Mouse (Mus musculus): ENCODE data around the gene Psmd11. TPM values are rescaled to one million over a fixed set of nuclear protein-coding genes. Genes with fewer than 3 reads are reported as not detected.

Gene Psmd11
- total RNA-seq, 2 experiments from 2014 or later, result 137 to 153 TPM

- ATAC-seq (replicated peaks; ENCODE audit: low FRiP score, low TSS enrichment, poor library complexity, severe bottlenecking), result no peak
Measured at GRCm38 (mm10) chr11:80478694-80479412, 50.4 kb downstream of the Psmd11 start.

DNA sequence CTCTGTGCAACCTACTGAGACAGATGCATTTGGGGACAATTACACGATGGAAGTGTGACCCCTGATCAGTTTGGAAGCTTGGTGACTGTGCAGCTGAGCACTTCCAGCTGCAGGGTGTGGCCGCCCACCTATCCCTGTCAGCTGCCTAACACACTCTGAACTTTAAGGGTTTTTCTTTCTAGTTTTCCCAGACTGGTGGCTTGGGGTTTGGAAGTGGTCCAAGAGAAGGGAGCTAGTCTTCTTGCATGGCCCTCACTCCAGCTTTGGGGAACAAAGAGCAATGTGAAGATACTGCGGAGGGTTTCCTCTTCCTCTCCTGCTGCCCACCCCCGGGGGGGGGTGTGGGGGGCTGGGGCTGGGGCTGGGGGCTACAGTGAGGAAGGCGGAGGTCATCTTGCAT lies 51.0 kb downstream of the Psmd11 start:
- no peak for ATAC-seq (replicated peaks; ENCODE audit: low FRiP score, low TSS enrichment, poor library complexity, severe bottlenecking)

DNA sequence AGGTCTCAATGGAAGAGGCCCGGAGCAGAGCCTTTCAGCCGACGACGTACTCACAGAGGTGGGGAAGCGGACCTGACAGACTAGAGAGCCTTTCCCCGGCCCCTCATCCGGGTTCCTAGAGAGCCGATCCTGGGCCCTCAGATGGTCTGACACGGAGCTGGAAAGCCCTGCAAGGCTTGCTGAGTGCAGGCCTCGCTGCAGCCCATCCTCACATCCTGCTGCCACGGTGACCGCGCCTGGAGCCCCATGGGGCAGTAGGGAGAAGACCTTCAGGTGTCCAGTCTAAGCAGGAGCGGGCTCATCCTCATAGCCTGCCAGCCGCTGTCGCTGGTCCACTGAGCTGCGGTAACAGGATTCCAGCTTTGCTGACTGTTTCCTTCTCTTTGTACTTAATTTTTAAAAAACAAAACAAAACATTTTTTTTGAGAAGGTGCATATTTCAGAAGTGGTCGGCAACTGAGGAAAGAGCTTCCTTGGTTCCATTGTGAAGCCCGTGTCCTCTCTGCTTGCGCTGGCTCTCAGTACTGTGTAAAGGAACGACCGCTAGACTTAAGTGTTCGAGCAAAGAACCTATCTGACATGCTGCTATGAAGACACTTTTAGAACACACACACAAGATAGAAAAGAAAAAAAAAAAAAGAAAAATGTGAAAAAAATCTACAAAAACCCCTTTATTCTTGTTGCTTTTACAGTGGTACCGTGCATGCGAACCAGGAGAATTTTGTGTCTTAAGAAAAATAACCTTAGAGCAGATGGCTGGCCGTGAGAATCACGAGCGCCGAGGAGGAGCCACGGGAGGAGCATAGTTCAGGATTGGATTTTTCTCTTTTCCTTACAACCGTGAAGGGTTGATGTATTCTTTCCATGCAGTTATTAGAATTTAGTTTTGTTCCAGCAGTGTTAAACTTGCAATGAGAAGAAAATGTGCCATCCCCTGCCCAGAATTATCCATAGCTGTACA lies 51.8 kb downstream of the Psmd11 start:
- no peak for ATAC-seq (replicated peaks; ENCODE audit: low FRiP score, low TSS enrichment, poor library complexity, severe bottlenecking)

DNA sequence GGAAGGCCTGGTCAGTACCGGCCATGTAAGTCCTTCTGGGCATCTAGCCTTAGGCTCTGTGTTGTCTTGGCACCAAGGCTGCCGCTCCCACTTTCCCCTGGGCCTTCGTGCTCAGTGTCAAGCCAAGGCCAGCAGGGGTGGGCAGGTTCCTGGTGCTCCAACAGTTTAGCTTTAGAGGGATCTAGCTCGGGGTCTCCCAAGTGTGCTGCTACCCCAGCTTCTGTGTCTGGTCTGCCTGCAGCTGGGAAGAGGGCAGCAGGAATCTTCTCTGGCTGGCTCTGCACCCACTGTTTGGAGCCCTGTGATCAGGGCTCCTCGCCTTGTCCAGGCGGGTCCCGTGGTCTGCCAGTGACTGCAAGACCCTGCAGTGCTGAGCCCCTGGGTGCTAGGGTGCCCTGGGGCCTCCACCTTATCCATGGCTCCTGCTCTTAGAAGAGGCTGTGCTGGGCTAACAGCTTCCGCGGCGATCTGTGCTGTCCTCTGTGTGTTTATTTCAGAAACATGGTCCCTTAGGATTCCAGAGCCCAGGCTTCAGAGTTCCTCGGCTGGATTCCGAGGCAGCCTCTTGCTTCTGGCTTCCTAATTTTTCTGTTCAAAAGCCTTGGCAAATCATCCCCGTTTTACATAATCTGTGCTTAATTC lies 53.1 kb downstream of the Psmd11 start:
- ATAC-seq (replicated peaks; ENCODE audit: low FRiP score, low TSS enrichment, poor library complexity, severe bottlenecking), result no peak

DNA sequence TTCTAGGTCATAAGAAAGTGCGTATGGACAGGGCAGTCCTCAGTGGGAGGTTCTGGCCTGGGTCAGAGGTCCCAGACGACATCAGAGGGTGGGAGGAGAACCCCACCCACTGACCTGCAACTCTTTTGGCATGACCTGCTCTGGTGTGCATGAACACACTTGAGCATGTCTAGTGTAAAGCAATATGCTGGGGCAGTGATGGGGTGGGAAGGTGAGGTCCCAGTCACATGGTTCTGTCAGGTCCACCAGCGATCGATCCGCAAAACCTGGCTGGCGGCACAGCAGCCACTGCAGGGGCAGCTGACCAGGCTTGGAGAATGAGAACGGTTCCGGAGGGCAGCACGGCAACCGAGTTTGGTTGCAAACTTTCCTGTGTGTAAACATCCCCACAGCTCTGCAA lies 53.9 kb downstream of the Psmd11 start:
- no peak for ATAC-seq (replicated peaks; ENCODE audit: low FRiP score, low TSS enrichment, poor library complexity, severe bottlenecking)

- ATAC-seq (replicated peaks; ENCODE audit: low FRiP score, low TSS enrichment, poor library complexity, severe bottlenecking), result no peak
Measured at GRCm38 (mm10) chr11:80482921-80483320, 54.5 kb downstream of the Psmd11 start.

DNA sequence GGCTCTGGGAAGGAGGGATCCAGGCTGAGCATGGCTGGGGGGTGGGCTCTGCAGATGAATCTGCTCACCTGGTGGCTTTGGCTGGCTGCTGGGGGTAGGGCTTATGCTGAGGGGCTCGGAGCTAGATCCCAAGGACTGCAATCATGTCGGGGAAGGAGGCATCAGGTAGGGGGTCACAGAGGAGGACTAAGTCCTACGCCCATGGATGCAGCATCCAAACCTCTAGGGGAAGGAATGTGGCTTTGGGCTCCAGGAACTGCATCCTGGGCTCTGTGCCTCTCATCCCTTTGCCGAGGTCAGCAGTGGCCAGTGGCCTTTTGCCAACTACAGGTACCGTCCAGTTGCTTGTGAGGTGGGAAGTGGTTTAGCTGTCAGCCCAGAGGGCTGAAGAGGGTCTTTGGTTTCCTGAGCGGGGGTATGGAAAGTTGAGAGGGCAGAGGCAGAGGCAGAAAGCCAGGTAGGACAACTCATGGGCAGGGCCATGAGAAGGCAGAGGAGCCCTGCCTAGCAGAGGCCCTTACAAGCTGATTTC lies 55.2 kb downstream of the Psmd11 start:
- no peak for ATAC-seq (replicated peaks; ENCODE audit: low FRiP score, low TSS enrichment, poor library complexity, severe bottlenecking)

DNA sequence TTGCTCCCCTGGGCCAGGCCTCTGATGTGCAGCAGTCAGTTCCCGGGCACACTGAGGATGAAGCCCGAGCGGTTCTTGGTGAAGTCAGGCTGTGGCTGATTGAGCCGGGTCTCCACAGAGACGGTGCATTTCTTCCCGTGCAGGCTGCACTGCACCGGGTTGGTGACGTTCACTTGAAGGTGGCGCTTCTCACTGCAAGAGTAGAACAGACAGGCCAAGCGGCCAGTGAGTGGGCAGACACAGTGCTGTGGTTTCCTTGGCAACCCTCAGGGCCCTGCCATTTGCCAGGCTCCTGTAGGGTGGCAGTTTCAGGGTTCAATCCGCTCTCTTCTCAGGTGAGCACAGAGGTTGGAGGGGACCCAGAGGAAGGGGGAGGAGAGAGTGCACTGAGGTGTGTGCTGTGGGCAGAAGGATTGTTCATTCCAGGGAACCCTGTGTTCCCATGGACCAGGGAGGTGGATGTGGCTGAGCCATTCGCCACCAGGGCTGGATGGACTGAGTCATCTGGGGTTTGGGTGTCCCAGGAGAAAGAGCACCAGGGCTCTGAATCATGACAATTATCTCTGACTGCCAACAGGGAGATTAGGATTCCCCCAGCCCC lies 55.9 kb downstream of the Psmd11 start:
- no peak for ATAC-seq (replicated peaks; ENCODE audit: low FRiP score, low TSS enrichment, poor library complexity, severe bottlenecking)

GRCm38 (mm10) chr11:80485120-80485551 lies 56.7 kb downstream of the Psmd11 start:
- ATAC-seq (replicated peaks; ENCODE audit: low FRiP score, low TSS enrichment, poor library complexity, severe bottlenecking), result no peak

- no peak for ATAC-seq (replicated peaks; ENCODE audit: low FRiP score, low TSS enrichment, poor library complexity, severe bottlenecking)
Measured at GRCm38 (mm10) chr11:80485622-80486206, 57.3 kb downstream of the Psmd11 start.

DNA sequence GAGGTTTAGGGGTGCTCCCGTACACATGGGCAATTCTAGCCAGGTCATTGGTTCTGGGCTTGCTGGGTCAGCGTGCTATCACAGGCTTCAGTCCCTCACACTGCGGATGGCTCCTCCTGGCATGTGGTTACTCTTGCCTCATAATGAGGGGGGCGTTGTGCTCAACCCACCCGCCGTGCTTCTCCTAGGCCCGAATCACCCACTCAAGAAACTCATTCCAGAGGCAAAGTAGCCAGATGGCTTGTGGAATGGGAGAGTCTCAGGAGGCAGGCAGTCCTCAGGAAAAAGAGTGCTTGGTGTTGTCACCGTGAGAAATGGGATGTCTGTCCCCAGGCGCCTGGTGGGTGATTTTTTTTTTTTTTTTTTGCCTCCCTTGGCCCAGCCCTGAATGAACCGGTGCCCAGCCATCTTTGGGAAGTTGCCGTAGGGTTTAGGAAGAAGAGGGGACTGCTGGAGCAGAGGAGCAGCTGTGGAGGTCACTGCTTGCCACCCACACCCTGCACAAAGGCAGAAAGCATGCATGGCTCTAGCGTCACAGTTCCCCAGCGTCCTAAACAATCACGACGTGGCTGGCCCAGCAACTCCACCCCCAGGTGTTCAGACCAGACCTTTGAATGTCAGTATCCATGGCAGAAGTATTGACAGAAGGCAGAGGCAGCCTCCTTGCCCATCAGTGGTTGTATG lies 59.6 kb downstream of the Psmd11 start:
- ATAC-seq (replicated peaks; ENCODE audit: low FRiP score, low TSS enrichment, poor library complexity, severe bottlenecking), result no peak

DNA sequence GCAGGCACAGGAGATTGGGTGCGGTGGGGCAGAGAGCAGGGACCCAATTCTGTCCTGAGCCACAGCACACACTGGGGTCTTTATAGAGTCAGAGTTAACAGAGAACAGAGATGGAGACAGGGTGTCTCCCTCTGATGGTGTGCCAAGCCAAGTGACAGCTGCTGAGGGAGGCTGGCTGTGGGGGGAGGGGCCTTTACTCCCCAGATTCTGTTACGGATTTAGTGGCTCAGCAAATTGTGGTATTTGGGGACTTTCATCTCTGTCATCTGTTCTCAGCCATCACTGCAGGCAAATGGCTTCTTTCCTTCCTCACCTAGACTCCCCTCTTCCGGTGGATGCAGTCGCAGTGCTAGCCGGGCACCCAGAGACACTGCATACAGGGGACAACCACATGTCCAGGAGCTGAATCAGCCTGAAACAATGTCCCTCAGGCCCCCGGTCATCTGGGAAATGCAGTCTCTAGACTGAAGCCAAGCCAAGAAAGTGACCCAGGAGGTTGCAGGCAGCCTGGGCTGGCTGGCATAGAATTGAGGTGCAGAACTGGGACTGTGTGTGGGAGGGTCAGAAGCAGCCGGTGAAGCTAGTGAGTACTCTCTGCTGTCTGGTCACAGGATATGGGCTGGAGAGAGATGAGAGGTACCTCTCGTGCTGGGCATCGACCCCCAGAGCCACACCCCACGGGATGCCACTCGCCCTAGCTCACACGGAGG lies 60.9 kb downstream of the Psmd11 start:
- ATAC-seq (replicated peaks; ENCODE audit: low FRiP score, low TSS enrichment, poor library complexity, severe bottlenecking), result no peak

DNA sequence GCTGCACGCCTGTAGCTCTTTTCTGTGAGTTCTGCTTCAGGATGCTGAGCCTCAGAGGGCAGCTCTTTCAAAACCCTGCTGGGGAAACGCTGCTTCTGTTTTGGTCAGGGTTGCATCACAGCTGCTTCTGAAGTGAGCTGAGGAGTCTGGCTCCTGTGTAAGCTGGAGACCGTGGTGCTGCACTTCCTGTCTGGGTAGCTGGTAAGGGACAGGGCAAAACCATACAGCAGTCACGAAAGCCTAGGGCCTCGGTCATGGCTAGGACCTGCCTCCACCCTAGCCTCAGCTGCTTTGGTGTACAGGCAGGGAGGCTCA lies 61.4 kb downstream of the Psmd11 start:
- ATAC-seq (replicated peaks; ENCODE audit: low FRiP score, low TSS enrichment, poor library complexity, severe bottlenecking), result no peak

- no peak for ATAC-seq (replicated peaks; ENCODE audit: low FRiP score, low TSS enrichment, poor library complexity, severe bottlenecking)
Measured at GRCm38 (mm10) chr11:80490831-80491230, 62.4 kb downstream of the Psmd11 start.

DNA sequence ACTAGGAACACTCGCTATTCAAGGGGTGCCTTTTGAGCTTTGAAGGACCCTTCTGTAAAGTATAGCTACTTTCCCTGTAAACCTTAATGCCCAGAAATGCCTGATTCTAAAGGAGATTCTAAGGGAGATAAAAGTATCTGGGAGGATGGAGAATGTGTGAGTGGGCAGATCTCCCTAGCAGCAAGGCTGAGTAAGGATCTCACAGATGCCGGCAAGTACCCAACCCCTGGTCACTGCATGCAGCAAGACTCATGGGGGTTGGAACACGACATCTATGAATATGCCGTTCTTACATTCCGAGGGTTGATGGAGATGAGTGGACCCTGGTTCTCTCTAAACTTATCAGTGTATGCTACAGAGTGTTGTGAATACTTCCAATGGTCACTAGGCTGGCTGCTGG lies 64.8 kb downstream of the Psmd11 start:
- no peak for ATAC-seq (replicated peaks; ENCODE audit: low FRiP score, low TSS enrichment, poor library complexity, severe bottlenecking)

GRCm38 (mm10) chr11:80494852-80495251 lies 66.4 kb downstream of the Psmd11 start:
- no peak for ATAC-seq (replicated peaks; ENCODE audit: low FRiP score, low TSS enrichment, poor library complexity, severe bottlenecking)

DNA sequence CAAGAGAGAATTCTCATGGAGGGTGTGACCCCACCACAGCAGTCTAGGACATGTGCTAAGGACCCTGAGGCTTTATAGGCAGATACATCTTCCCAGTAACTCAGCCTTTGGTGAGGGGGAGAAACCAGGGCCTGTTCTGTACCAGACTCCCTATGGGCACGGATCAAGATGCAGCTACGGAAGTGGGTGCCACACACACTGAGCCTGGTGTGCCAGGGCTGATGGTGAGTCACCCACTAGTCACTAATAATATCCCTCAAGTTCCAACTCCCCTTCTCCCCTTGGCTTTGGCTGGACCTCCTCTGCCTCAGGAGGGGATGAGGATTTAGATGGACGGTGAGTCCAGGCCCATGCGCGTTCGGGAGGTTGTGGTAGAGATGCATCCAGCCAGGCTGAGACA lies 67.6 kb downstream of the Psmd11 start:
- no peak for ATAC-seq (replicated peaks; ENCODE audit: low FRiP score, low TSS enrichment, poor library complexity, severe bottlenecking)

- ATAC-seq (replicated peaks; ENCODE audit: low FRiP score, low TSS enrichment, poor library complexity, severe bottlenecking), result no peak
Measured at GRCm38 (mm10) chr11:80496640-80497039, 68.2 kb downstream of the Psmd11 start.

All from megakaryocyte-erythroid progenitor cell, adult 5-6 weeks (primary cell).